Mouse (Mus musculus) left cerebral cortex, adult 9 months (tissue): ENCODE measurements at regions not wholly inside any gene's neighbourhood (a gene's known extent, or its start where the extent isn't known, plus 50 kb on each side); places are given as distances from the start of the nearest gene placed in this dataset.
"Not testable (repeated sequence)": the region's sequence is repeated elsewhere in the genome, so short reads cannot be mapped to it uniquely, and the experiment has no call there.

Source experiments
- DNase-seq, 2 experiments: peaks; one replicate each; pipeline ENCODE4 v3.0.0; 2022; ENCODE audit warnings: low spot score in 2 of 2

DNA sequence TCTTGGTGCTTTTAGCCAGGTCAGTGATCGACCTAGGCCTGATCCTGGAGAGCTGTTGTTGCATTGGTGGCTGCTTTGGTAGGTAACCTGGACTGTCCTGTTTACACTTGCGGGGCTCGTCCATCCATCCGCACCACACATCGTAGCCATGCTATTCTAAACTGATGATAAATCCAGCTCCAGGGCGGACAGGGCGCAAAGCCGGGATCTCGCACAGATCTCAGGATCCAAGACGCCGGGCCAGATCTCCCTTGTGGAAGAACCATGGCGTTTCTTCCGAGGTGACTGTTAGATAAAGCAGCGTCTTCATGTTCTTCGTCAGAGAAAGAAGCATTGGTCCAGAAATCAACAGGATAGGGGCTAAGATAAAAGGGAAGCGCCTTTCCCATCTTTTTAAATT is 115.6 kb downstream of the Sec16b start:
- not testable (repeated sequence) for DNase-seq

DNA sequence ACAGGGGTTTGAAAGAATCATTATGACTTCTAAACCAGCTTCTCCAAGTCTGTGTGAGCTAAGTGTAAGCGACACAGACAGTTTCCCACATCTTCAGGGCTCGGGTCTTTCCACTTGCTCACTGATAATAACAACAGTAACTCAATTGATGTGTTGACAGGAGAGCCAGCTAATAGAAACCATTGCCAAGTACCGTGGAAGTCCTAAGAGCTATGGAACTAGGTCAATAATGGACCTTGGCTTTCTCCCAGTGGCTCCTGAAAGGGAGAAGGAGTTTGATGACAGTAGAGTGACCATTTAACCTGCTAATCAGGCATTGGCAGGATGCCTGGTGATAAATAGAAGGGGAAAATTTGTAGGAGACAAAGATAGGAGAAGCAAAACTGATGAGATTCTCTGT is 126.1 kb downstream of the Sec16b start:
- DNase-seq: no peak

GRCm38 (mm10) chr1:157633470-157633869 is 126.9 kb downstream of the Sec16b start:
- no peak for DNase-seq

GRCm38 (mm10) chr1:157635776-157636175 is 129.2 kb downstream of the Sec16b start:
- no peak for DNase-seq

DNA sequence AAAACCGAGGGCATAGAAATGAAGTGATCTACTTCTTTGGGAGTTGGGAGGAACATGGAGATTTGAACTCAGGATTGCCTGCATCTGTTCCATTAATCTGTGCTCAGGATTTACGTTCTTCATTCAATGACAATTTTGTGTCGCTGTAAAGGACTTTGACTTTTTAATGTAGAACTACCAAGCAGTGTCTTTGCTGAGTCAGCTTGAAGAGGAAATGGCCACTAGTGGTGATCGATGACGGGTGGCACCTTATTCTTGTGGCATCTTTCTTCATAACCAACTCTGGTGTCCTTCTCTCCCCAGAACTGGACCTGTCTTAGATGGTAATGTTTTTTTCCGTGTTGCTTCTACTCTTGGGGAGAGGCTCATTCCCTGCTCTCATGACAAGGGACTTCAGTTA is 137.0 kb downstream of the Sec16b start:
- no peak for DNase-seq

DNA sequence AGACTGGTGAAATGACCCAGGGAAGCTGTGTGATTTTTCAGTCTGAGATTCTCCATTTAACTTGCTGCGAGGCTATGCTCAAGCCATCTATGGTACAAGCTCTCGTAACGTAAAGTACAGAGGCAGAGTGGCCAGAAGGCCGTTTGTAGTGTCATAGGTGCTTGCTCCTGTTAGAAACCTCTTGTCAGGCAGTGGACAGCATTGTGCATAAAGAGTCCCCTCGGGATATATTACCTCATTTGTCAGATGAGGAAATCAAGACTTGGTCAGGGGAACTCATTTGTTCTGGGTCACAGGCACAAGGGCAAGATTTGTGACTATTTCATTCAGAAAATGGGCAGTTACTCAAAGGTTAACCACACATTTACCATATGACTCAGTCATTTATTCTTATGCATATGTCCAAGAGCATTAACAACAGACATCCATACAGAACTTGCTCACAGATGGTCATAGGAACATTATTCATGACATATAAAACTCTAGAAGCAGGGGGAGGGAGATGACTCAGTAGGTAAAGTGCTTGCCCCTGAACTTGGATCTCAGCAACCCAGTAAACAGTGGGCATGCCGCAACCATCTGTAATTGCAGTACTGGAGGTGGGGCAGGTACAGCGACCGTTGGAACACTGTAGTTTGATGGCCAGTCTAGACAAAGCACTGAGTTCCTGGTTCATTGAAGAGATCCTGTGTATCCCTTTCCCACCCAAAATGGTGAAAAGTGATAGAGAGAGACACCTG is 139.3 kb downstream of the Sec16b start:
- no peak for DNase-seq

DNA sequence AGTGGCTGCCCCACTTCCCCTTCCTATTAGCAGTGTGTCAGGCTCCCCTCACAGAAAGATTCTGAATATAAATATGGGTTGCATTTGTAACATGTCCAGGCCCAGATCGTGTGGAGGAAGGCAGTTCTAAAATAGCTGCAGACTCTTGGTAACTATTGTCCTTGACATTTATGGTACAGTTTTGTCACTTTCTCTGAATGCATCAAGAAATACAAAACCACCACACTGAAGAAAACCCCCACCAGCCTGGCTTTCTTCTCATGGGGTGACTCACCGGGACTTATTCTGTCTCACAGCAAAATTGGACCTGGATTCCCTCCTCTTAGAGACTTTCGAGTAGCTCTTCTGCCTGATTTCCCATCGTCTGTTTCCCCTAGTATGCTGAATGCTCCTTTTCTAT is 148.9 kb downstream of the Sec16b start:
- DNase-seq: peak; percentile 40 to 72

DNA sequence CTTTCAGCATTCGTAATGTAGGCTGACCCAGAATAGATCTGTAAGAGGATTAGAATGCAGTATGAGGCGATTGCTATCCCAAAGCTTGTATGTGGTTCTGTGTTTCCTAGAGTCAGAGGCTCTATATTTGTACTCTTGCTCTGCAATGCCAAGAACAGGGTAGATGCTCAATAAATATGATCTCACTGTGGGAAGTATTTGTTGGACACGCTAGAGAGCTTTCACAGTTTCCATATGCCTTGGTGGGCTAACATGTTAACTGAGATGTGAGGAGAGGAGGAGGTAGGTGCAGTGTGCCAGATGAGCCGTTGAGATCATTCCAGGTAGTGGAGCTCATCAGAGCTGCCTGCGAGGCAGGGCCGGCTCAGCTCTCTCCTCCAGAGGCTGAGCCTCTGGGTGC is 163.1 kb downstream of the Sec16b start:
- DNase-seq: peak in 1 of 2 experiments; percentile 30

GRCm38 (mm10) chr1:157684356-157684755 is 177.8 kb downstream of the Sec16b start:
- no peak for DNase-seq

- DNase-seq: no peak
Measured at GRCm38 (mm10) chr1:157695198-157695597, 188.7 kb downstream of the Sec16b start.

- no peak for DNase-seq
Measured at GRCm38 (mm10) chr1:157703639-157704038, 197.1 kb downstream of the Sec16b start.

DNA sequence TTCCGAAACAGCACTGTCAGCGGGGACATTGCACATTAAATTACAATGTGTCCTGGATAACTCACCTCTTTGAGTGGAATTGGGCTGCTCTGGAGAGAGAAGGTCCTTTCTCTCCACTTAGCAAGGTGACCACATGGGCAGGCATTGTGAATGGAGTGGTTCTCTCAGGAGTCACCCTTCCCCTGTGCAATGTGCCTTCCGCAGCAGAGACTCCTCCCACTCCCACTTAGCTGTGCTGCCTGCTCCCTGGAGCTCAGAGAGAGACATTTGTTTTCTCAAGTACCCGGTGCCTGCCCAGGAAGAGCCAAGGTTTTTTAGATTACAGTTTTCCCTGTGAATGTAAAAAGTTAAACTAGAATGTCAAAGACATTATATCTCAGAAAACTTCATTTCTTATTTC is 198.8 kb downstream of the Sec16b start:
- no peak for DNase-seq

DNA sequence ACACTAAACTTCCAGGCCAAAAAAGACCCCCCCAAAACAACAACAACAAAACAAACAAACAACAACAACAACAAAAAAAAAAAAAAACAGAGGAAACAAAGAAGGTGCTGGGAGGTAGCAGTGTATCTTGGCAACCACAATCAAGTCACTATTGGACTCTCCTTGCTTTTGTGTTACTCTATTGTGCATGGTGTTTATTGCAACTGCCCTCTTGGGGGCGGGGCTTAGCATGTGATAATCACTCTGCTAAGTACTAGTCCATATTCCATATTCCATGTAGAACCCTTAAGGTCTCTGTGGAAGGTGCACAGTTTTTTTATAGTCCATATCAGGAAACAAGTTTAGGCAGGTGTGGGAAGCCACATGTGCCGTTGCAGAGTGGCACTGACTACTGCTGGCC is 200.7 kb downstream of the Sec16b start:
- DNase-seq: no peak

- no peak for DNase-seq
Measured at GRCm38 (mm10) chr1:157709117-157709516, 202.6 kb downstream of the Sec16b start.

GRCm38 (mm10) chr1:157710870-157711269 is 204.3 kb downstream of the Sec16b start:
- no peak for DNase-seq

GRCm38 (mm10) chr1:157712519-157712918 is 206.0 kb downstream of the Sec16b start:
- no peak for DNase-seq

- no peak for DNase-seq
Measured at GRCm38 (mm10) chr1:157713851-157714250, 207.3 kb downstream of the Sec16b start.

DNA sequence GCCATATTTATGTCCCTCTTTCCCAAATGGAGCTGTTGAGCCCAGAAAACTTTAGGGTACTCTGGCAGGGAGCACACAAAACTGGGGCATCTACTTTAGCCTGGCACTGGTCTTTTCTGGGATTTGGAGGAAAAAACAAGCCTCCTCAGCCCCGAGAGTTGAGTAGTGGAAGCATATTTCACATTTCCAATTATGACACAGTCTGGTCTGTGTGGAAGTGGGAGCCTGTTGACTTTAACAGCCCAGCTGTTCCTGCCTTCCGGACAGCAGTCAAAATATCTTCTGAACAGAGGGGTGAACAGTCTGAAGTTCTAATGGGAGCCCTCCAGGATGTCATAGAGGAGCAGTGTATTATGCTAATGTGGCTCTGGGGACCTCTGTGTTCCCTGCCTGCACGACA is 209.1 kb downstream of the Sec16b start:
- no peak for DNase-seq

GRCm38 (mm10) chr1:157717131-157717530 is 210.6 kb downstream of the Sec16b start:
- DNase-seq: no peak

DNA sequence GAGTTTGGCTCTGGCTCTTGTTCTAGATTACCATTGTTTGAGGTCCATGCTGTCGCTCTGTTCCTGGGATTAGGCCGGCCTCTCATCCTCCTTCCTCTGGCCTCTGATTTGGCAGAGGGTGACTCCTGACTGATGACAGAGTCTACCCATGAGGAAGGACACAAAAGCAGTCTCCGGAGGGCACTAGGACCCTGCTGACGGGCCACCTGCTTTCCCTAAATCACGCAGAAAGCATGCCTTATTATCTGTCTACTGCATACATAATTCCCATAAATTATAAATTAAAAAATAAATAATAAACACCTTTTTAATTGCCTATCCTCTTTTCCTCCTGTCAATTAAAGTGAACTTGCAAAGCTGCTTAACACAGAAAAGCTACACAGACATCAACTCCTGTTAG is 215.4 kb downstream of the Sec16b start:
- DNase-seq: no peak

DNA sequence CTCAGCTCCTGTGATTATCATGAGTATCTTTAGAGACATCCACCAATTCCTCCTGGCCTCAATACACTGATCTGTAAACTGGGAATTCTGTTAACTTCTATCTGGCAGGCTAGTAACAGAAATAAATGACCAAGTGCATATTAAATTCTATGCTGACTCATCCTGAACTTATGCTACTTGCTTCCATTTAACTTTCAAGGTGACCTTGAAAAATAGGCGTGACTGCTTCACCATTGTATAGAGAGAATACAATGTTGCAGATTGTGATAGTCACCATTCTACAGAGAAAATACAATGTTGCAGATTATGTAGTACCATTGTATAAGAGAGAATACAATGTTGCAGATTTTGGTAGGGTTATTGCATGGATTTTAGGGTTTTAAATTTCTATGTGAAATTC is 224.6 kb downstream of the Sec16b start:
- DNase-seq: no peak

DNA sequence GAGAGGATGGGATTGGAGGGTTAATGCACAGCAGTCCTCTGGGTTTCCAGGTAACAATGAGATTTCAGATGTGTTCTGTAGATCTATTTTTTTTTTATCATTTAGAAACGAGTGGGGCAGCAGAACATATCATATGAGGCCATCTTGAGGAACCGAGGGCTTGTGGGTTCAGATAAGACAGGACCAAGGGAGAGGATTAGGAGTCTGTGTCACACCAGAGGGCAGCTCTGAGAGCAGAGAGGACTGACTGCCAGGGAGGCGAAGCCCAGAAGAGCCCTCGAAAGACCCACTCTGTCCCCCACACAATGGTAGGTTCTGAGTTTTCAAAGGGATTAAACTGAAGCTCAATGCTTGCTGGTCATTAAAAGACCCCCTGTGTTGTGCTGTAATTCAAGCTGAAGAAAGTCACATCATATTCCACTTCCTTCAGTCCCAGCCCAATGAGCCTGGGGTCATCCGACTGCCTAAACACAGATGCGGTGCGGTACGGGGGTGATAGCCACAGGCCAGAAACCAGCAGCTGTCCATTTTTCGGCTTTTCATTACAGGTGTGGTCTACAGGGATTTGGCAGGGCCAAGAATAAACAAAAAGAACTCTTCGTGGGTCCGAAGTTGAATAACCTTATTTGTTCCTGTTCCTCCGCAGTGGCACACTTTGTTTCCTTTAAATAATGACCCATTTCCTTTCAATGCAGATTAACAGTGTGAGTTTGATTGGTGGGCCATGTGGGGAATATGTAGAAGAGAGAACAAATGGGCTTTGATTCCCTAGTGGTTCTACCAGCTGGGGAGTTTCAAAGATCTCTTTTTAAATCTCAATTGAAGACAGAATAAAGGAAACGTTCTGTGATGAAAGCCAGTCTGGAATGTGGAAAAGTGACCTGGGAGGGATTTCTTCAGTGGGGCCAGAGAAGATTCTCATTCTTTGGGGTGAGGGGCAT is 234.5 kb downstream of the Sec16b start:
- DNase-seq: no peak

GRCm38 (mm10) chr1:157745611-157746010 is 239.1 kb downstream of the Sec16b start:
- peak; percentile 35 to 83 for DNase-seq
